Mouse (Mus musculus) MEL (cell line): ENCODE measurements around the gene Gm20696.

Experiments used
- CTCF ChIP-seq, 3 experiments: IDR thresholded peaks in 2 of 3; conservative IDR thresholded peaks in 1 of 3; 2 replicates each; pipeline ENCODE4 v1.5.1; 2011 to 2012; ENCODE audit warnings: low read length in 3 of 3, low read depth in 2 of 3, mild to moderate bottlenecking in 2 of 3, improper control_type of control experiment in 1 of 3, inconsistent platforms in 1 of 3, mixed read lengths in 1 of 3, moderate library complexity in 1 of 3; ENCODE audit not compliant: control insufficient read depth in 1 of 3, insufficient read depth in 1 of 3, poor library complexity in 1 of 3, severe bottlenecking in 1 of 3
- E2F4 ChIP-seq: IDR thresholded peaks from 2 replicates; pipeline ENCODE4 v1.6.1; 2011; ENCODE audit warnings: low read depth, low read length, improper control_type of control experiment, borderline replicate concordance
- EP300 ChIP-seq, 2 experiments: IDR thresholded peaks; 2 replicates each; pipeline ENCODE4 v1.6.1; 2011; ENCODE audit warnings: improper control_type of control experiment in 2 of 2, low read length in 2 of 2, low read depth in 1 of 2, mild to moderate bottlenecking in 1 of 2
- POLR2AphosphoS5 ChIP-seq: IDR thresholded peaks from 2 replicates; pipeline ENCODE4 v1.6.1; 2012; ENCODE audit warnings: low read depth, borderline replicate concordance, mild to moderate bottlenecking, inconsistent platforms, low read length, moderate library complexity, mixed read lengths
- TBP ChIP-seq: IDR thresholded peaks from 2 replicates; pipeline ENCODE4 v1.8.0; 2011; ENCODE audit warnings: low read depth, low read length, improper control_type of control experiment

GRCm38 (mm10) chr6:99274667-99275066 is 391.9 kb downstream of the Gm20696 start:
- TF ChIP-seq TBP (no peak), POLR2AphosphoS5 (no peak), CTCF (IDR thresholded peaks at IDR 0.05 in 2 of 3, conservative IDR thresholded peaks at IDR 0.05 in 1 of 3; ENCODE audit: control insufficient read depth in 1 of 3, insufficient read depth in 1 of 3, low read depth in 2 of 3, low read length in 3 of 3, poor library complexity in 1 of 3, severe bottlenecking in 1 of 3) (no peak), EP300 (IDR thresholded peaks at IDR 0.05; ENCODE audit: low read depth in 1 of 2, low read length in 2 of 2) (no peak), E2F4 (no peak)
